Mouse (Mus musculus): Measurements from ENCODE around the gene Letm1. TPM values are rescaled to one million over a fixed set of nuclear protein-coding genes. Genes with fewer than 3 reads are reported as not detected.

The Letm1 gene
- total RNA-seq (2022): 100 to 1,000 TPM in 2 of 4 experiments, 10 to 100 TPM in 2; 96.8 to 124 (median 103) TPM

DNA sequence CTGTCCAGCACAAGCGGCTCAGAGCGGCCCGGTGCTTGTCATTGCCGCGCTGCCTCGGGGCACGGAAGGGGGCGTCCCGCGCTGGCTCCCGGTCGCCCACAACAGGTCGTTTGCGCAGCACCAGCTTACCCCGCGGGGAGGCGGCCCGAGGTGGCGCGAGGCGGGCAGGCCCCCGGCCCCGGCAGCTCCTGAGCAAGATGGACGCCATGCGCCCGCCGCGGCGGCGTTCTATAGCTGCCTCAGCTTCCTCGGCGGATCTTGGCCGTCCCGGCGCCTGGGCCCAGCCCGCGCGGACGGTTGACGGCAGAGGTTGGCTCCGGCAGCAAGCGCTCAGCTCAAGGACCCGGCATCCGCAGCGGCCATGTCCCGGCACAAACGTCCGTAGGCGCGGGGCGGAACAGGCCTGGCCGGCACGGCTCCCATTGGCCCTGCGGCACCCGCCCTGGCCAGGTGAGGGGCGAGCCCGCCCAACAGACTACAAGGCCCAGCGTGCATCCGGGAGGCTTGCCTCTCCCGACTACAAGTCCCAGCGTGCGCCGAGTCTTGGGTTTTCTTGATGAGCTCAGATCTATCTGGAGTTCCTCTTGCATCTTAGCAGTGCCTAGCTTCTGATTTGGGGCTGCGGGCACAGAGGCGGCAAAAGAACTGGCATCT is at the start of gene Letm1:
TSS of gene Letm1 (minus strand) at position 473 of the 654 bp plus-strand sequence.
- DNase-seq: peak; percentile 95

DNA sequence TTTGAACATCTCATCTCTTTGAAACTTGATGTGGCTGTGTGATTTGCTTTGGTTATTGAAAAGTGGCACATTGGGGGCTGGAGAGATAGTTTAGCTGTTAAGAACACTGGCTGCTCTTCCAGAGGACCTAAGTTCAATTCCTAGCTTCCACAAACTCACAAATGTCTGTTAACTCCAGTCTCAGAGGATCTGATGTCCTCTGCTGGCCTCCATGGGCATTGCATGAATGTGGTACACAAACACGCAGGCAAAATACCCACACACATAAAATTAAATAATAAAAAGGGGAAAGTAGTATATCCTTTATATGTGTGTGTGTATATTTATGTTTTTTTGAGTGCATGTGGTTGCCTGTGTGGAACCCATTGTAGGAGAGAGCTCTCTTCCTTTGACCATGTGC is 48.2 kb upstream of the Letm1 start:
- DNase-seq: no peak

DNA sequence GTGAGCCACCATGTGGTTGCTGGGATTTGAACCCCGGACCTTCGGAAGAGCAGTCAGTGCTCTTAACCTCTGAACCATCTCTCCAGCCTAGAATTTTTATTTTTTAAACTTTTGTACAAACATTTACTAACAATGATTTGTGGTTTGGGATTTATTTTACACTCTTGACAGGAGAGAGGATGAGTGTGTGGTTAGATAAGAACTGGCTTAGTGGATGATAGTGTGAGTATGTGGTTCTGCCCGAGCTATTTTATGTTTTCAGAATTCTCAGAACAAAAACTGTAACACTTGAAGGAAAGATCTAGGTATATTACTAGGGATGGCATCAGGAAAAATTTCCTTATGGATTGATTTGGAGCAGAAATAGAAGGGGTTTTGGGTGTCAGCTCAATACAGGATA is 47.3 kb upstream of the Letm1 start:
- no peak for DNase-seq

DNA sequence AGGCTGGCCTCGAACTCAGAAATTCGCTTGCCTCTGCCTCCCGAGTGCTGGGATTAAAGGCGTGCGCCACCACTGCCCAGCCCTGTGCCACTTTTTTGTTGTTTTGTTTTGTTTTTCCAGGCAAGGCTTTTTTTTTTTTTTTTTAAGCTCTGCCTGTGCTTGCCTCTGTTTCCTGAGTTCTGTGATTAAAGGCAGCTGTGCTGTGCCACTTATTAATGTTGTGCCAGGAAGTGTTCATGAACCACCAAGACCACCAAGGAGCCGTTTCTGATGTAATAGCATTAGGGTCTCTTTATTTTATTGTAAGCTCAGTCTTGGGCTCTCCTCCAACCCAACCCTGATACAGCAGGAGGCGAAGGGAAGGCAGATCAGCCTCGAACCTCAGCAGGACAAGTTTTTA is 45.5 kb upstream of the Letm1 start:
- no peak for DNase-seq

DNA sequence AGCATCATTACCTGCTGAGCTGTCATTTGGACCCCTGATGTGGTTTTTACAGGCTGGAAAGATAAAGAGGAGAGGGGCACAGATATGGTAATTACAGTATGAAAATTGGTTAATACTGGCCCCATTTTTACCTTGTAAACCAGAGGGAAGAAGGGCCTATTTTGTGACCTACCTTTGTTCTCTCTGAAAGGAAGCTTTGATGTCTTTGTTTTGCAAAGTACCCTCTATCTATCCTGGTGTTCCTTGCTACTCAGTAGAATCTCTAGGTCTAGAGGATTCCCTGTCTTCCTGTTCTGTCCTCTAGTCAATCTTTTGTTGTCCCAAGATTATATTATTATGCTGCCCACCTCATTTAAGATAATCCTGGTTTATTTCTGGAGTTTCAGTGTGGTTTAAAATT is 43.4 kb upstream of the Letm1 start:
- no peak for DNase-seq

DNA sequence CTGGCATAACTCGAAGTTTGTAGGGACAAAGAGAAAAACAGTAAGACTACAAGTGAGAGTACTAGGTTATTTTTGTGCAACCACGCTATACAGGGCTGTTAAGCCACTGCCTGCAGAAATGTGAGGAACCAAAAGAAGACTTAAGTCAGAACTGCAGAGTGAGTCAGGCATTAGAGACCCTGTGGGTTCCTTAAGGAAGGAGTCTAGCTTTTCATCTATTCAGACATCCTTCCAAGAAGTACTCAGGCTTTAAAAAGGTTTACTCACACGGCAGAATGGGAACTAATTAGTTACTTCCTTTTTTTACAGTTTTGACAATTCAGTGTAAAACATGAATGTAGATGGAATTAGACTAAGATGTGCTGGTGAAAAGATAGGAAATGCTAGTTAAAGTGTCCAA is 39.8 kb upstream of the Letm1 start:
- DNase-seq: no peak

DNA sequence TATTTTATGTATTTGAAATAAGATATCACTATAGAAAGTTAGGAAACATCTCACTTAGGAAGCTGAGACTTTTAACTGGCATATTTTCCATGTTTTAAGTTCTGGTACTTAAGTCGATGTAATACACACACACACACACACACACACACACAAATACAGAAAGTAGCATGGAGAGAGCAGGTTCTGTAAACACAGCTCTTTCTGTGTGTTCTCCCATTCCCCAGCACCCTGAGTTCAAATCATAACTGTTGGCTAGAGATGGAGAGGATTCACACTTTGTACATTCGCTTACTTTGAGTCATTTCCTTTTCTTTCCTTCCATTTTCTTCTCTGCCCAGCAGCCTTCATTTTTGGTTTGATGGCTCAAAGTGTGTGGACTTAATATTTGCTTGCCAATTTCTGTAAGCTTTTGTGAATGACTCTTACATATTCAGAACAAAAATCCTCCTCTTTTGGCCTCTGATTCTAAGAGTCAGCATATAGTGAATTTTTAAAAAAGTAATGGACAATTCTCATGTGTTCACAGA is 39.3 kb upstream of the Letm1 start:
- no peak for DNase-seq

DNA sequence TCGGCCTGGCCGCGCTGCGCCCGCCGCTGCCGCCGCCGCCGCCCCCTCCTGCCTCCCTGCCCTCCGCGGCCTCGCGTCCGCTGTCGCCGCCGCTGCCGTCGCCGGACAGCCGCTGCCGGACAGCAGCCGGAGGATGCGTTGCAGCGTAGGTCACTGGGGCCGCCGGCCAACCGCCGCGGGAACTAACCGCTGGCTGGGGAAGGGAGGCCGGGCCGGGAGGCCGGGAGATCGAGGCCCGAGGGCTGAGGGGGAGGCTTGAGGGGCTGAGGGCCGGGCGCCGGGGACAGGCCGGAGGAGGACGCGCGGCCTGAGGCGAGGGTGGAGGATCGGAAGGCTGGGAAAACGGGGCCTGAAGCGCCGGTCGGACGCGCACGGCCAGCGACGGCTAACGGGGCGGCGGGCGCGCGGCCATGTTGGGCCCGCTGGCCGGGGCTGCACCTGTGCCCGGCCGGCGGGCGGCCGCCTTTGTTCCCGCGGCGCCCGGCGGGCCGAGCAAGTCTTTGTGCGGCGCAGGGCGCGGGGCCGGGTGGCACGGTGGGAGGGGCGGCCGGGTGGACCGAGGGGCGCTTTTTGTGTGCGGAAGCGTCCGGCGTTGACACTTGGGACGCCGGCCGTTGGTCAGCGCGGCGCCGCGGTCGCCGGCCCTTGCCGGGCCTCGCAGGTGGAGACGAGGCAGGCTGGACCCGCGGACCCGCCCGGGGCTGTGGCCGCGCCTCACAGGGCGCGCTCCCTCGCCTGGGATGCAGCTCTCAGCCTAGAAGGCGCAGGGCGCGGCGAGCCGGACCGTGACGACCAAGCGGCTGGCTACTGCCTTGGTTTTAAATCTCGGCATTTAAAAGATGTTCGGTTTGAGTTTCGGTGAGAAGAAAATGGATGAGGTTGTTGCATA is 38.4 kb upstream of the Letm1 start:
- peak; percentile 34 for DNase-seq

DNA sequence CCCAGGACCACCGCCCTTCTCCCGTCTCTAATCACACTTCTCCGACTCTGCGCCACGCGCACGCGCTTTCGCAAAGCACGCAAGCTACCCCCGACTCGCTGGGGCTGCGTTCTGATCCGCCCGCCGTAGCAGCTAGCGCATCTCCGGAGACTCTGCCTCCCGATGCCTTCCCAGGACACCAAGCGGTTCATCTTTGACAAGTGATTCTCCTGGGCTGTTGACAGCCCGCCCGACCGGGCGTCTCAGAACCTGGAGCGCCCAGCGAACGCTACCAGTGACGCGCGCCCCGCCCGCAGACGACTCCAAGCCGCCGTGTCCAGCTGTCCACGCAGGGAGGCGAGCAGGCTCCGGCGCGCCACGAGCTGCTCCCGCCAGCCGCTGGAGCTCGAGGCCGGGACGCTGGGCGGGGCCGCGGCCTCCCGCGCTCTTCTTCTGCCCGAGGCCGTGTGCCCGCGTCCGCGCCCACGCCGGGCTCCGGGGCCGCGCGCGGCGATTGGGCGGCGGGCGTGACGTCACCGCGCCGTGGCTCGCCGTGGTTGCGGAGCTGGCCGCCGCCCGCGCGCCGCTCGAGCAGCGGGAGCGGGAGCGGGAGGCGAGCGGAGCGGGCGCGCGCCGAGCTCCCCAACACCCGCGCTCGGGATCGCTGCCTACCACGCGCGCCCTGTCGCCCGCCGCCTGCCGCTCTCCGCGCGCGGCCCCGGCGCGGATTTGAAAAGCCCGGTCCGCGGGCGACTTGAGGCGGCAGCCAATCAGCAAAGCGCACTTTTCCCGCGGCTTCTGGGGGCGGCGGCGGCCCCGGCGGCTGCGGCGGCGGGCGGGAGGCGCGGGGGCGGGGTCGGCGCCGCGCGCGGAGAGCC is 37.5 kb upstream of the Letm1 start, which contains the start of gene Nsd2:
TSS of gene Nsd2 (plus strand) at position 850 of the 857 bp plus-strand sequence.
- DNase-seq: peak; percentile 79

DNA sequence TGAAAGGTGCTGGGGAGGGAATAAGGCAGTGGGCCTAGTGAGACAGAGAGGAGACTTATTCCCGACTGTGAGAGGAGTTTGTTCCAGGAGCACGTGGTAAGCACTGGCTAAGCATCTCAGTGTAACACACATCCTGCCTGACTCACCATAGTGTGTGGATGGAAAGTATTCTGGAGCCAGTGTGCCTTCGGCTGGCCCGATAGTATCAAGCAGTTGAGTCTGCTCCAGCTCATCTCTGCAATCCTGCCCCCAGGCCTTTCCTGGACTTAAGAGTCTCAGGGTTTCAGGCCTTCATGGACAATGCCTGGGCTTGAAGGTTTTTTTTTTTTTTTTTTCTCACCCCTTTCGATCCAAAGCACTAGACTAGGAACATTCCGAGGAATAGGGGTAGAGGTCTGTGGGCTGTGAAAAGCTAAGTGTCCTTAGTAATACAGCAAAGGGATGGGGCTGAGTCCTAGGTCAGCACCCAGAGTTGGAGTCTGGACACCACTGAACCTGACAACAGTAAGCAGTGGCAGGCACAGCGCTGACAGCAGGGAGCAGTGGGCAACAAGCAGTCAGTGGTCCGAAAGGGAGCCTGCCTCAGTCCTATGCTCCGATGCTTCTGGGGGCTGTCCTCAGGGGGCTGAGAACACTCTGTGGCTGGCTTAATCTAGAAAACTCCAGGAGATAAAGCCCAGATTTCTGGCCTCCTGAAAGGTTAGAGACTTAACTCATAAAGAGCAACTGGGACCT is 36.7 kb upstream of the Letm1 start:
- DNase-seq: no peak

DNA sequence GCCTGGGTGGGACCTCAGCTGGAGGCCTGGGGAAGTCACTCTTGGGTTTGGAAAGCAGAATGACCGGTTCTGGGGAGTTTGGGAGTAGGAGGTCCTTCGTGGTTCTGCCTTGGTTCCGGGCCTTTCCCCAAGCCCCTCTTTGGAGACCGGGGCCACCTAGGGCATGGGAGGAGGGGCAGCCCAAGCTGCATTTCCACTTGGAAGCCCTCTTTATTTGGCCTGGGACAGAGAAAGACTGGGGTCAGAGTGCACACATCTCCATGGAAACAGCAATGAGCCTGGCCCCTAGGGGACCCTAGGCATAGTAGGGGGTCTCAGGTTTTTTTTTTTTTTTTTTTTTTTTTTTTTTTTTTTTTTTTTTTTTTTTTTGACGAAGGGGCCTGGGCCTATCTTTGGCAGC is 35.5 kb upstream of the Letm1 start:
- DNase-seq: no peak

DNA sequence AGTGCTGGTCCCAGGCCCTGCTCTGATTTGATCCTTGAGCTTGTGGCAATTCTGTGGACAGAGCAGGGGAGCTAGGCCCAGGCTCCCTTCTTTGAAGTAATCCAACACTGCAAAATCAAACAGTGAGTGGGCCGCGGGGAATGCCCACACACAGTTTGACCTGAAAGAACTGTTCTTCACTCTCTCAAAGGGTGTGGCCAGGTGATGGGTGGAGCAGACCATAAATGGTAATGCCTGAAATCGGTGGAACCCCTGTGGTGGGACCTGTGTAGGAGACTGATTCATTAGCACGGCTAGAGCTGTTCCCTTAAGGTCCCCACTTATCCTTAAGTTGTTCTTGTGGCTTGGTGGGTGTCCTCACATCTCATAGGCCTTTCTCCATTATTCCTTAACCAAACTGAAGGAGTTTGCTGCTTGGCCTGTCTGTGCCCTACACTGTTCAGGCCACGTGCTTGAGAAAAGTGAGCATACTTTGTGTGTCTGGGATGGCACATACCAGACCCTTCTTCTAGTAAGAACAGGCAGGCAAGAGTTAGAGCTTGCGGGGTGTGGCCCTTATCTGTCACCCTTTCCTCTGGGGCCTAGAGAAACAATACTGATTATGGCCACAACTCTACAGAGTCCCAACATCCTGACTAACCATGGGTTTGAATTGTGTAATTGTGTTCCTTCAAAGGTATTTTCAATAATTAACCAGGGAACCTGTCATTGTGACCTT is 33.5 kb upstream of the Letm1 start:
- no peak for DNase-seq

DNA sequence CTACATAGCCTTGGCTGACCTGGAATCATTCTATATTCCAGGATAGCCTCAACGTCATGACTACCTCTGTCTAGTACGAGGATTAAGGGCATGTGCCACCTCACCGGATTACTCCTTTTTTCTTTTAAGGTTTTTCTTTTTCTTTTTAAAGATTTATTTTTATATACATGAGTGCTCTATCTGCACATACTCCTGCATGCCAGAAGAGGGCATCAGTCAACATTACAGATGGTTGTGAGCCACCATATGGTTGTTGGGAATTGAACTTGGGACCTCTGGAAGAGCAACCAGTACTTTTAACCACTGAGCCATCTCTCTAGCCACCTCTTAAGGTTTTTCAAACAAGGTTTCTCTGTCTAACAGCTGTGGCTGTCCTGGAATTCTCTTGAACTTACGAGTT is 28.9 kb upstream of the Letm1 start:
- DNase-seq: no peak

DNA sequence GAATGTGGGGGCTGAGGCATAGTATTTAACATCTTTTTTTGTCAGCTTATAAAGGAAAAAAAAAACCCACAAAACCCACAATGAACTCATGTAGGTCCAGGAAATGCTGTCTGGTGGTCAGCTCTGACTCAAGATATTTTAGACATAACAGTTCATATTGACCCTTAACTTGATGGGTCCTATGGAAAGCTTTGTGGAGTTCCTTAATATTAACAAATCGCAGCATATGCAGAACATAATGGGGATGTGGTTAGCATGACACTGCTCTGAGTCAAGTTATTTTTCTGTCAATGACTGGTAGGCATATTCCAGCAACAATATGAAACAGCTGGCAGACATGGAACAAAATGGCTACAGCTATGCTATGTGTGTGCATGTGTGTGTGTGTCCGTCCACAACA is 20.7 kb upstream of the Letm1 start:
- no peak for DNase-seq

DNA sequence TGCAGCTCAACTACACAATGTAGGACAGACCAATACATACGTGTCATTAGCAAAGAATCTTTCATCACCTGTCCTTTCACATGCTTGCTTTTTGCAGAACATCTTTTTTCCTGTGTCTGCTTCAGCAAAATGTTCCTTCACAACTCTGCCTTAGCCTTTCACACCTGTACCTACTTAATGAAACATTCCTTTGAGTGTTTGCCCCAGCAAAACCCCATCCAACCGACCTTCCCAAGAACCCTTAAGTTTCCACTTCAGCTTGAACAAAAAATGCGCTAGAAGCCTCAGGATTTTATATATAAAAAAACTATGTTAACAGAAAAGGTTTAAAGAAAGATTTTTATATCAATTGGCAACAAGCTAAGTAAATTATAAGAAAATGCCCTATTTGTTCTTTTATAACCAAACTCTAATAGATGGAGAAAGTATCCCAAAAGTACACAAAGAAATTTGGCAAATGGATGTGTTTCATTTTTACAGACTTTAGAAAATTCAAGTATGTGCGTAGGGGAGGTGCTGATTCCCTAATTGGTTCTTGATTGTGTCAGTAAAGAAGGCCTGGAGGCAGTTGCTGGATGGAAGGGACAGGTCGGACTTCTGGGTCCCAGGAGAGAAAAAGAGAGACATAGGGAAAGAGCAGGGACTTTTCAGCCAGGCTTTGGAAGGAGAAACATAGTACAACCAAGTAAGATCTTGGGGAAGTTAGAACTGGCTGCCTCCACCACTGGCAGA is 9.5 kb upstream of the Letm1 start:
- DNase-seq: no peak

DNA sequence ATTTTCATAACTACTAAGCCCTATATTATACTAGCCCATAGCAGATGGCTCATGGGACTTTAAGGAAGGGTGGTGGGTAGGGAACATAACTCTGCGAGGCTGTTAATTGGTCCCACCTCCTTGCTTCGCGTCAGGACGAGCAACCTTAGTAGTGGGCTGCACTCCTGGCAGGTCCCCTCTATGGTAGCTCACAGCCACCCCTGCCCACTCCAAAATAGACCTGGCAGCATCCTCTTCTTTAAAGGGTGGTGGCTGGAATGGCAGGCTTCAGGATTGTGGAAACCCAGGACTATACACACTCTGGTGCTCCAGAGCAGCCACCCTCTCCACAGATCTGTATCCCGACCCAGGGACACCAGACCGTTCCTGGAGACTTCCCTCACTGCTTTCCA is 378 bp upstream of the Letm1 start:
- no peak for DNase-seq

DNA sequence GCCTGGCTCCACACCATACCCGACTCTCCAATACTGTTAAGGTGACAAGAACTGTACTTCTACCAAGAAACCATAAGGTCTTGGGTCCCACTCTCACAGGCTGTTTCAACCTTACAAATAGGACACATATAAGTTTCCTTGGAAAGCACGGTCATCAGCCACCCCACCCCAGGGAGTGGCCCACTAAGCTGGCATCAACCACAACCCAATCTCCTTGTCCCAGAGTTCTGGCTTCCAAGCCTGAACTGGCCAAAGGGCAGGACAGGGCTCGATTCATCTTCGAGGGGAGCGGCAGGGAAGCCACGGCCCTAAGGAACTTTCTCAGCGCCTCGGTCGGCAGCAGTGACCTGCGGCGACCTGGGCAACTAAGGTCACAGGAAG is 663 bp downstream of the Letm1 start:
- DNase-seq: peak; percentile 13

DNA sequence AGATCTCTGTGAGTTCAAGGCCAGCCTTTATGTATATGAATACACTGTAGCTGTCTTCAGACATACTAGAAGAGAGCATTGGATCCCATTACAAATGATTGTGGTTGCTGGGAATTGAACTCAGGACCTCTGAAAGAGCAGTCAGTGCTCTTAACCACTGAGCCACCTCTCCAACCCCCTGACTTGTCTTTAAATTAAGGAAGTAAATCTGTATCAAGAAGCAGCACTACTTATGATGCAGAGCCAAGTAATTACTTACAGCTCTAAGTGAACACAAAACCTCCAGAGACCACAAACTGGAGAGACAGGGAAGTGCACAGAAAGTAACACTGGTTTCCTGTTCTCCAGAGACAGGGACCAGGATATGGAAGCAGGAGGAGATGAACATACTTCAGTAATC is 5.4 kb downstream of the Letm1 start:
- no peak for DNase-seq

DNA sequence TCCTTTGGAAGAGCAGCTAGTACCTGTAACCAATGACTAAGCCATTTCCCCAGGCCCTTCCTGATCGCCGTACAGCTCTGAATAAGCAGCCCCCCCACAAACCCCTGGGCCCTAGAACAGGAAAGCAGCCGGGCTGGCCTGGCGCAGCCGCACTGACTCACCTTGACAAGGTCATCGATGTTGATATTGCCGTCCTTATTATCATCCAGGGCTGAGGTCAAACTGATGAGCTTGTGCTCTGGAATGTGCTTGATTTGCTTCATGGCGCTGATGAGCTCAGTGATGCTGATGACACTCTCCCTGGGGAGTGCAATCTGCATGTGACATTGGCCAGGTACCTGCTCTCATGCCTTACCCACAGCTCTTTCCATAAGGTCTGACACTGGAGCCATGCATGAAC is 39.1 kb downstream of the Letm1 start:
- peak; percentile 33 for DNase-seq

DNA sequence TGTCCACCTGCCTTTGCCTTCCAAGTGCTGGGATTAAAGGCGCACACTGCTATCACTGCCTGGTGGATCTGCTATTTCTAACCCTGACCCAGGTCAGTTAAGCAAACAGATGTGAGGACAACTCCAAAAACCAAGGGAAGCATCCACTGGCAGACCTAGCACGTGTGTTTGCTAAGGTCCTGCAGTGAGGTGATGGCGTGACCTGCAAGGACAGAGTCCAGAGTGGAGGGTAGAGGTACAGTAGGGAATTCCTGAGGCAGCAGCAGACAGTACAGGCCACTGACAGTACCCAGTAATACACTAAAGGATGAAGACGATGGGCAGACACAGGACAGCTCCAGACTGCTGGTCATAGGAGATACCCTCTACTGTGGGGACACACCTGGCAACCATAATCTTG is 42.1 kb downstream of the Letm1 start:
- DNase-seq: no peak

DNA sequence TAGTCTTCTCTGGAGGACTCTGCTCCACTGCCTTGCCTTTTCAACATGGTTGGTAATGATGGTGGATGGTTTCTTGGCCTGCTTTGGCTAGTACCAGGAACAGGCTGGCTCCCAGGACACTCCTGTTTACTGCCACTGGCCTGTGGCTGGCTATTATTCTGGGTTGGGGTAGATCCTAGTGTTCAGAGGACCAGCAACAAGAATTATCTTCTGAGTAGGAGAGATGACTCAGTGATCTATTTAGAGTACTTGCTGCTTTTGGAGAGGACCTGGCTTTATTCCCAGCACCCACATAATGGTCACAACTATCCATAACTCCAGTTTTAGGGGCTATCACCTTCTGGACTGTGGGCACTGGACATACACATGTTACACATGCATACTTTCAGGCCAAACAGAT is 44.3 kb downstream of the Letm1 start:
- no peak for DNase-seq
